Mouse (Mus musculus) bone marrow macrophage, adult 2 months (primary cell): ENCODE data around the gene Rab31.

Experiments
- CTCF ChIP-seq: IDR thresholded peaks from 2 replicates; pipeline ENCODE4 v1.5.1; 2012; ENCODE audit warnings: low read depth, mild to moderate bottlenecking, low read length, moderate library complexity
- POLR2A ChIP-seq: IDR thresholded peaks from 2 replicates; pipeline ENCODE4 v1.6.1; 2012; ENCODE audit warnings: mild to moderate bottlenecking, low read depth, low read length, borderline replicate concordance

DNA sequence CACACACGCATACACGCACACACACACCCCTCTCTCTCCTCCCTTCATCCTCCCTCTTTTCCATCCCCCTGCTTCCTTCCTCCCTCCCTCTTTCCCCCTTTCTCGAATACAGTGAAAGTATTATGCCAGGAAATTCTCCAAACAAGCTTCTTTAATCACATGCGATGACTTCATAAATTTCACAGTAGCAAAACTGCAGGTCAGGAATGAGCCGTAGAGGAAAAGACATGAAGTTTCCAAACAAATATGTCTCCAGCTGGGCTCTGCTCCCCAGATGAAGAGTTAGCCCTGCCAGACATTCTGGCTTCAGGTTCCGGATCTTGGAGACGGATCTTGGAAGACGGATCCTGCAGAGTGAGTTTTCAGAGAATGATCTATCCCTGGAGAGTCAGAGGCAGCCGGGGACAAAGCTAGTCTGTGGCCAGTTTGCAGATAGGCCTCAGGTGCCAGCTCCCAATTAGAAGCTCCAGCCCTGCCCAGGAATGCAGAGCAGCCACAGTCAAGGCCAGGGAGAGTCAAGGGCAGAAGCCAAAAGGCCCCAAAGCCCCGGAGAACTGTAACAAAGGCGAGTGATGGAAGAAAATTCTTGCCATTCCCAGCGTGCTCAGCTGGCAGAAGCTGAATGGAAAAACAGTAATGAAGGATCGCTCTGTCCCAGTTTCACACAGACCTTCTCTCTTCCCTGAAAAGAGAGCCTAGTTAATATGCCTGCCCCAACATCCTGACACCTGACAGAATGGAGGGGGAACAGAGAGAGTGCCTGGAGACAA, 70.6 kb downstream of the Rab31 start:
- TF ChIP-seq POLR2A: no peak
- TF ChIP-seq CTCF: no peak
